Mouse (Mus musculus) left cerebral cortex, postnatal 10 days (tissue): Measurements from ENCODE around the gene Fam162a. TPM values are rescaled to one million over a fixed set of nuclear protein-coding genes. Genes with fewer than 3 reads are reported as not detected.

Experiments used
- total RNA-seq, 2 experiments: library from RNA; stranded (reverse); gene quantifications; 2 replicates each; pipeline ENCODE4 v1.2.3; 2021

Fam162a gene
- total RNA-seq, 2 experiments from 2014 or later = 68.0 to 72.2 TPM

Other genes with a start within 250 kb of the Fam162a start
- under 1 TPM; 0.54 to 0.89 TPM for gene Parp14, start 200.1 kb downstream of the Fam162a start, total RNA-seq
- gene Parp9, start 133.1 kb downstream of the Fam162a start, total RNA-seq = 1 to 10 TPM; 1.7 to 2.9 TPM
- gene Dtx3l, start 132.4 kb downstream of the Fam162a start, total RNA-seq = 1 to 10 TPM; 1.8 to 2.1 TPM
- 100 to 1,000 TPM in 1 of 2 experiments, 10 to 100 TPM in 1; 92.4 to 104 TPM for gene Kpna1, start 92.8 kb downstream of the Fam162a start, total RNA-seq
- gene Wdr5b, start 30.4 kb downstream of the Fam162a start, total RNA-seq = 1 to 10 TPM; 4.7 to 5.7 TPM
- 10 to 100 TPM; 20.0 to 23.5 TPM for gene Ccdc58, start 91 bp upstream of the Fam162a start, total RNA-seq
- gene Csta1, start 59.6 kb upstream of the Fam162a start, total RNA-seq = not detected
- not detected for gene Stfa2l1, start 85.2 kb upstream of the Fam162a start, total RNA-seq
- not detected for gene Gm5483, start 112.6 kb upstream of the Fam162a start, total RNA-seq
- gene Gm5416, start 138.8 kb upstream of the Fam162a start, total RNA-seq = not detected
- not detected for gene 2010005H15Rik, start 149.9 kb upstream of the Fam162a start, total RNA-seq
- not detected for gene Stfa1, start 205.4 kb upstream of the Fam162a start, total RNA-seq